Mouse (Mus musculus): Measurements from ENCODE around the gene B4gat1. TPM values are rescaled to one million over a fixed set of nuclear protein-coding genes. Genes with fewer than 3 reads are reported as not detected.

The B4gat1 gene
- polyA plus RNA-seq (2011; ENCODE audit: insufficient read depth, insufficient read length, low replicate concordance, missing spikeins), result 5.9 and 8.3 TPM in 2 replicates

GRCm38 (mm10) chr19:5038709-5039156, at the start of gene B4gat1, which contains the start of gene AC124502.3:
Gene B4gat1, plus strand, starts transcription at chr19:5038826.
Gene AC124502.3, plus strand, starts transcription at chr19:5038891.
- TF ChIP-seq POLR2A (IDR thresholded peaks at IDR 0.05; ENCODE audit: borderline replicate concordance, control insufficient read depth, low read depth, low read length) (peak; percentile 45; the same call in 1 of the 2 replicates), CTCF (IDR thresholded peaks at IDR 0.05; ENCODE audit: control insufficient read depth, insufficient read depth, low read length) (peak; percentile 34; the same call in 1 of the 2 replicates)
- no peak within 1 kb of the TSS; the same call in 1 of the 2 replicates for H3K27ac ChIP-seq (ENCODE audit: control insufficient read depth, insufficient read depth, low read depth, low read length, poor library complexity)
- H3K4me3 ChIP-seq (replicated peaks; ENCODE audit: control insufficient read depth, low read depth, low read length), result peak within 1 kb of the TSS; percentile 91
- under 1% methylated on average over 44 of the region's 44 CpGs for WGBS
- H3K4me1 ChIP-seq (ENCODE audit: control insufficient read depth, insufficient read depth, low read length), result no peaks in the 10 kb centered on the region; the same call in 1 of the 2 replicates

GRCm38 (mm10) chr19:4989013-4989412, 49.6 kb upstream of the B4gat1 start:
- H3K27ac ChIP-seq (ENCODE audit: control insufficient read depth, insufficient read depth, low read depth, low read length, poor library complexity), result no peak overlapping the region
- WGBS, result 4% methylated on average over 13 of the region's 13 CpGs
- H3K4me3 ChIP-seq (replicated peaks; ENCODE audit: control insufficient read depth, low read depth, low read length), result no peak overlapping the region
- no peaks in the 10 kb centered on the region; the same call in 1 of the 2 replicates for H3K4me1 ChIP-seq (ENCODE audit: control insufficient read depth, insufficient read depth, low read length)
- TF ChIP-seq POLR2A (IDR thresholded peaks at IDR 0.05; ENCODE audit: borderline replicate concordance, control insufficient read depth, low read depth, low read length) (peak; percentile 34; the same call in 1 of the 2 replicates), CTCF (IDR thresholded peaks at IDR 0.05; ENCODE audit: control insufficient read depth, insufficient read depth, low read length) (peak; percentile 32; the same call in 1 of the 2 replicates)

GRCm38 (mm10) chr19:4989434-4990255, 49.0 kb upstream of the B4gat1 start:
- H3K4me3 ChIP-seq (replicated peaks; ENCODE audit: control insufficient read depth, low read depth, low read length), result no peak overlapping the region
- whole genome bisulfite sequencing, result 21% methylated on average over 47 of the region's 47 CpGs
- H3K27ac ChIP-seq (ENCODE audit: control insufficient read depth, insufficient read depth, low read depth, low read length, poor library complexity), result no peak overlapping the region
- TF ChIP-seq CTCF (IDR thresholded peaks at IDR 0.05; ENCODE audit: control insufficient read depth, insufficient read depth, low read length) (no peak), POLR2A (IDR thresholded peaks at IDR 0.05; ENCODE audit: borderline replicate concordance, control insufficient read depth, low read depth, low read length) (no peak)
- H3K4me1 ChIP-seq (ENCODE audit: control insufficient read depth, insufficient read depth, low read length), result no peaks in the 10 kb centered on the region; the same call in 1 of the 2 replicates

GRCm38 (mm10) chr19:4990256-4990625, 48.4 kb upstream of the B4gat1 start, which contains the start of gene Npas4:
Gene Npas4, minus strand, starts transcription at chr19:4990316.
- no peaks in the 10 kb centered on the region; the same call in 1 of the 2 replicates for H3K4me1 ChIP-seq (ENCODE audit: control insufficient read depth, insufficient read depth, low read length)
- 29% methylated on average over 4 of the region's 4 CpGs for WGBS
- no peak within 1 kb of the TSS for H3K27ac ChIP-seq (ENCODE audit: control insufficient read depth, insufficient read depth, low read depth, low read length, poor library complexity)
- H3K4me3 ChIP-seq (replicated peaks; ENCODE audit: control insufficient read depth, low read depth, low read length), result no peak within 1 kb of the TSS
- TF ChIP-seq POLR2A (IDR thresholded peaks at IDR 0.05; ENCODE audit: borderline replicate concordance, control insufficient read depth, low read depth, low read length) (no peak), CTCF (IDR thresholded peaks at IDR 0.05; ENCODE audit: control insufficient read depth, insufficient read depth, low read length) (no peak)

- TF ChIP-seq CTCF (IDR thresholded peaks at IDR 0.05; ENCODE audit: control insufficient read depth, insufficient read depth, low read length) (no peak), POLR2A (IDR thresholded peaks at IDR 0.05; ENCODE audit: borderline replicate concordance, control insufficient read depth, low read depth, low read length) (no peak)
- WGBS, result 4% methylated on average over 21 of the region's 22 CpGs
- no peaks in the 10 kb centered on the region; the same call in 1 of the 2 replicates for H3K4me1 ChIP-seq (ENCODE audit: control insufficient read depth, insufficient read depth, low read length)
- no peak overlapping the region for H3K27ac ChIP-seq (ENCODE audit: control insufficient read depth, insufficient read depth, low read depth, low read length, poor library complexity)
- H3K4me3 ChIP-seq (replicated peaks; ENCODE audit: control insufficient read depth, low read depth, low read length), result no peak overlapping the region
Measured at GRCm38 (mm10) chr19:4990716-4991115, 47.9 kb upstream of the B4gat1 start.

- 10% methylated on average over 8 of the region's 8 CpGs for whole genome bisulfite sequencing
- TF ChIP-seq POLR2A (IDR thresholded peaks at IDR 0.05; ENCODE audit: borderline replicate concordance, control insufficient read depth, low read depth, low read length) (no peak), CTCF (IDR thresholded peaks at IDR 0.05; ENCODE audit: control insufficient read depth, insufficient read depth, low read length) (no peak)
- Histone ChIP-seq H3K27ac (ENCODE audit: control insufficient read depth, insufficient read depth, low read depth, low read length, poor library complexity) (no peak overlapping the region), H3K4me1 (ENCODE audit: control insufficient read depth, insufficient read depth, low read length) (no peaks in the 10 kb centered on the region; the same call in 1 of the 2 replicates), H3K4me3 (replicated peaks; ENCODE audit: control insufficient read depth, low read depth, low read length) (no peak overlapping the region)
Measured at GRCm38 (mm10) chr19:4992371-4992770, 46.3 kb upstream of the B4gat1 start.

GRCm38 (mm10) chr19:4992904-4993303, 45.7 kb upstream of the B4gat1 start:
- Histone ChIP-seq H3K4me3 (replicated peaks; ENCODE audit: control insufficient read depth, low read depth, low read length) (no peak overlapping the region), H3K4me1 (ENCODE audit: control insufficient read depth, insufficient read depth, low read length) (no peaks in the 10 kb centered on the region; the same call in 1 of the 2 replicates), H3K27ac (ENCODE audit: control insufficient read depth, insufficient read depth, low read depth, low read length, poor library complexity) (no peak overlapping the region)
- TF ChIP-seq CTCF (IDR thresholded peaks at IDR 0.05; ENCODE audit: control insufficient read depth, insufficient read depth, low read length) (no peak), POLR2A (IDR thresholded peaks at IDR 0.05; ENCODE audit: borderline replicate concordance, control insufficient read depth, low read depth, low read length) (no peak)
- under 1% methylated on average over 9 of the region's 9 CpGs for WGBS

- TF ChIP-seq POLR2A (IDR thresholded peaks at IDR 0.05; ENCODE audit: borderline replicate concordance, control insufficient read depth, low read depth, low read length) (no peak), CTCF (IDR thresholded peaks at IDR 0.05; ENCODE audit: control insufficient read depth, insufficient read depth, low read length) (no peak)
- 39% methylated on average over 5 of the region's 5 CpGs for WGBS
- Histone ChIP-seq H3K27ac (ENCODE audit: control insufficient read depth, insufficient read depth, low read depth, low read length, poor library complexity) (no peak overlapping the region), H3K4me1 (ENCODE audit: control insufficient read depth, insufficient read depth, low read length) (no peaks in the 10 kb centered on the region; the same call in 1 of the 2 replicates), H3K4me3 (replicated peaks; ENCODE audit: control insufficient read depth, low read depth, low read length) (no peak overlapping the region)
Measured at GRCm38 (mm10) chr19:4994043-4994442, 44.6 kb upstream of the B4gat1 start.
